Mouse (Mus musculus): ENCODE data around the gene Psmc5. TPM values are rescaled to one million over a fixed set of nuclear protein-coding genes. Genes with fewer than 3 reads are reported as not detected.

Psmc5 gene
- polyA plus RNA-seq, 2 experiments: 107 to 123 TPM

- no peak overlapping the region for H3K4me2 ChIP-seq (ENCODE audit: low read depth)
- no peak overlapping the region for H3K27ac ChIP-seq
- H3K4me1 ChIP-seq (replicated peaks; ENCODE audit: control insufficient read depth in 2 of 2, insufficient read depth in 2 of 2, low read length in 1 of 2): no peaks in the 10 kb centered on the region
- no peaks in the 10 kb centered on the region for H3K27me3 ChIP-seq (ENCODE audit: control insufficient read depth, insufficient read depth, low read length)
- no peak for ATAC-seq (ENCODE audit: insufficient read depth)
- TF ChIP-seq EP300 (IDR thresholded peaks at IDR 0.05; ENCODE audit: low read depth) (no peak), CTCF (IDR thresholded peaks at IDR 0.05; ENCODE audit: low read depth) (no peak)
- H3K4me3 ChIP-seq (ENCODE audit: insufficient read depth in 1 of 2, low read depth in 2 of 2, low read length in 2 of 2): no peak overlapping the region
- DNase-seq (ENCODE audit: low read depth in 3 of 3, low spot score in 3 of 3): no peak
- 73% methylated on average over 7 of the region's 7 CpGs for WGBS (ENCODE audit: insufficient replicate concordance)
- H3K36me3 ChIP-seq (replicated peaks; ENCODE audit: control insufficient read depth, insufficient read depth, low read depth): no peaks in the 10 kb centered on the region
- no peak overlapping the region for H3K9ac ChIP-seq (replicated peaks)
- no peaks in the 10 kb centered on the region for H3K9me3 ChIP-seq (ENCODE audit: control insufficient read depth, low read length)
Measured at GRCm38 (mm10) chr11:106286206-106286605, 30.3 kb downstream of the Psmc5 start.

- DNase-seq (ENCODE audit: low read depth in 3 of 3, low spot score in 3 of 3) (no peak), ATAC-seq (ENCODE audit: insufficient read depth) (no peak)
- no peaks in the 10 kb centered on the region for H3K36me3 ChIP-seq (replicated peaks; ENCODE audit: control insufficient read depth, insufficient read depth, low read depth)
- H3K27ac ChIP-seq: no peak overlapping the region
- TF ChIP-seq EP300 (IDR thresholded peaks at IDR 0.05; ENCODE audit: low read depth) (no peak), CTCF (IDR thresholded peaks at IDR 0.05; ENCODE audit: low read depth) (no peak)
- no peaks in the 10 kb centered on the region for H3K4me1 ChIP-seq (replicated peaks; ENCODE audit: control insufficient read depth in 2 of 2, insufficient read depth in 2 of 2, low read length in 1 of 2)
- H3K4me3 ChIP-seq (ENCODE audit: insufficient read depth in 1 of 2, low read depth in 2 of 2, low read length in 2 of 2): no peak overlapping the region
- H3K9ac ChIP-seq (replicated peaks): no peak overlapping the region
- no peaks in the 10 kb centered on the region for H3K27me3 ChIP-seq (ENCODE audit: control insufficient read depth, insufficient read depth, low read length)
- no peaks in the 10 kb centered on the region for H3K9me3 ChIP-seq (ENCODE audit: control insufficient read depth, low read length)
- no peak overlapping the region for H3K4me2 ChIP-seq (ENCODE audit: low read depth)
- 60% methylated on average over 11 of the region's 11 CpGs for WGBS (ENCODE audit: insufficient replicate concordance)
Measured at GRCm38 (mm10) chr11:106286987-106287386, 31.0 kb downstream of the Psmc5 start.

DNA sequence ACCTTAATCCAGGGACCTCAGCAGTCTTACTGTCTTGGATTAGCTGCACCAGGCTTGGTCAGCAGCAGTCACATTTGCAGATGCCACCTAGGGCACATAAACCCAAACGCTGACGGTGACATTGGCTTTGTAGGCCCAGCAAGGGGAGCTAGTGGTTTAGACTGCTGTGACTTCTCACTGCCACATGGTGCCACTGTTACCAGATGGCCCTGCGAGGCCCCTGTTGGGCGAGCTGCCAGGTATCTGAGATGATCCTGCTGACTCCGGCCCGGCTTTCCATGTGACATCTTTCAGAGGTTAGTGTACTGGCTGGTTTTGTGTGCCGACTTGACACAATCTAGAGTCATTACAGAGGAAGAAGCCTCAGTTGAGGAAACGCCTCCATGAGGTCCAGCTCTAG, 33.4 kb downstream of the Psmc5 start:
- no peak overlapping the region for H3K4me3 ChIP-seq (ENCODE audit: insufficient read depth in 1 of 2, low read depth in 2 of 2, low read length in 2 of 2)
- WGBS (ENCODE audit: insufficient replicate concordance): 63% methylated on average over 8 of the region's 8 CpGs
- DNase-seq (ENCODE audit: low read depth in 3 of 3, low spot score in 3 of 3) (no peak), ATAC-seq (ENCODE audit: insufficient read depth) (no peak)
- no peaks in the 10 kb centered on the region for H3K36me3 ChIP-seq (replicated peaks; ENCODE audit: control insufficient read depth, insufficient read depth, low read depth)
- no peak overlapping the region for H3K4me2 ChIP-seq (ENCODE audit: low read depth)
- TF ChIP-seq EP300 (IDR thresholded peaks at IDR 0.05; ENCODE audit: low read depth) (no peak), CTCF (IDR thresholded peaks at IDR 0.05; ENCODE audit: low read depth) (peak; percentile 42)
- no peaks in the 10 kb centered on the region for H3K9me3 ChIP-seq (ENCODE audit: control insufficient read depth, low read length)
- no peak overlapping the region for H3K9ac ChIP-seq (replicated peaks)
- H3K4me1 ChIP-seq (replicated peaks; ENCODE audit: control insufficient read depth in 2 of 2, insufficient read depth in 2 of 2, low read length in 1 of 2): no peaks in the 10 kb centered on the region
- no peak overlapping the region for H3K27ac ChIP-seq
- H3K27me3 ChIP-seq (ENCODE audit: control insufficient read depth, insufficient read depth, low read length): no peaks in the 10 kb centered on the region

DNA sequence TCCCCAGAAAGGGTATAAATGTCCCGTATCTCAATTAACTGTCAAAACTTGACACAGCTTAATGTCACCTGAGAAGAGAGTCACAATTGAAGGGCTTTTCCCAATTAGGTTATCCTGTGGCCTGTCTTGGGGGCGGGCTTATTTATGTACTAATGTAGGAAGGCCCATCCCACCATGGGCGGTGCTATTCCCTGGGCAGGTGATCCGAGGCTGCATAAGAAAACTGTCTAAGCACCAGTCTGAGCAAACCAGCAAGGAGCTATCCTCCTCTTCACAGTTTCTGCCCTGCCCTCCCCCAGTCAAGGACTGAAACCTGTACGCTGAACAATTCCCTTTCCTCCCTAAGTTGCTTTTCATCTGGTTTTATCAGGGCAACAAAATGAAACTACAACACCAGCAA, 34.4 kb downstream of the Psmc5 start:
- H3K27ac ChIP-seq: no peak overlapping the region
- TF ChIP-seq EP300 (IDR thresholded peaks at IDR 0.05; ENCODE audit: low read depth) (no peak), CTCF (IDR thresholded peaks at IDR 0.05; ENCODE audit: low read depth) (no peak)
- WGBS (ENCODE audit: insufficient replicate concordance): 72% methylated on average over 5 of the region's 5 CpGs
- ATAC-seq (ENCODE audit: insufficient read depth) (no peak), DNase-seq (ENCODE audit: low read depth in 3 of 3, low spot score in 3 of 3) (no peak)
- H3K9me3 ChIP-seq (ENCODE audit: control insufficient read depth, low read length): no peaks in the 10 kb centered on the region
- H3K27me3 ChIP-seq (ENCODE audit: control insufficient read depth, insufficient read depth, low read length): no peaks in the 10 kb centered on the region
- H3K9ac ChIP-seq (replicated peaks): no peak overlapping the region
- H3K4me1 ChIP-seq (replicated peaks; ENCODE audit: control insufficient read depth in 2 of 2, insufficient read depth in 2 of 2, low read length in 1 of 2): no peaks in the 10 kb centered on the region
- H3K36me3 ChIP-seq (replicated peaks; ENCODE audit: control insufficient read depth, insufficient read depth, low read depth): no peaks in the 10 kb centered on the region
- H3K4me2 ChIP-seq (ENCODE audit: low read depth): no peak overlapping the region
- no peak overlapping the region for H3K4me3 ChIP-seq (ENCODE audit: insufficient read depth in 1 of 2, low read depth in 2 of 2, low read length in 2 of 2)

DNA sequence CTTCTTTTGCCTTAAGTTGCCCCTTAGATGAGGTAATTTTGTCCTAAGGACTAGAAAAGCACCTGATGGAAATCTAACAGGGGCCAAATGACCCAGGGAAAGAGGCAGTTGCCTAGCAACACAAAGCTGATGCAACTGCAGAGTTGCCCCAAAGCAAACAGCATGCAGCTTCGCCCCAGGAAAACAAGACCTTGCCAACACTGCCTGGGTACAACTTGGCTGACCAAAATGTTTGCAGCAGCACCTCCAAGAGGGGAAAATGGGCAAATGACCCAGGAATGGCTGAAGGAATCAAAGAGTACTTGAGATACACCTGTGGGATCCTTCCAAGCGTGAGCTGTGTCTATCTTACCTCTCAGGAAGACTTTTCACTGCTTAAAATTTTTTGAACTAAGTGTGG, 35.9 kb downstream of the Psmc5 start:
- TF ChIP-seq EP300 (IDR thresholded peaks at IDR 0.05; ENCODE audit: low read depth) (no peak), CTCF (IDR thresholded peaks at IDR 0.05; ENCODE audit: low read depth) (no peak)
- ATAC-seq (ENCODE audit: insufficient read depth): no peak
- WGBS (ENCODE audit: insufficient replicate concordance): 59% methylated on average over 2 of the region's 2 CpGs
- H3K4me3 ChIP-seq (ENCODE audit: insufficient read depth in 1 of 2, low read depth in 2 of 2, low read length in 2 of 2): no peak overlapping the region
- no peak for DNase-seq (ENCODE audit: low read depth in 3 of 3, low spot score in 3 of 3)
- H3K27me3 ChIP-seq (ENCODE audit: control insufficient read depth, insufficient read depth, low read length): no peaks in the 10 kb centered on the region
- H3K27ac ChIP-seq: no peak overlapping the region
- no peaks in the 10 kb centered on the region for H3K4me1 ChIP-seq (replicated peaks; ENCODE audit: control insufficient read depth in 2 of 2, insufficient read depth in 2 of 2, low read length in 1 of 2)
- no peaks in the 10 kb centered on the region for H3K9me3 ChIP-seq (ENCODE audit: control insufficient read depth, low read length)
- H3K4me2 ChIP-seq (ENCODE audit: low read depth): no peak overlapping the region
- no peak overlapping the region for H3K9ac ChIP-seq (replicated peaks)
- no peaks in the 10 kb centered on the region for H3K36me3 ChIP-seq (replicated peaks; ENCODE audit: control insufficient read depth, insufficient read depth, low read depth)
